Mouse (Mus musculus) adrenal gland, postnatal 10 days (tissue): ENCODE measurements around the gene Foxn1. TPM values are rescaled to one million over a fixed set of nuclear protein-coding genes. Genes with fewer than 3 reads are reported as not detected.

Experiments
- DNase-seq: peaks from one replicate; pipeline ENCODE4 v3.0.0; 2021; ENCODE audit warnings: mixed read lengths
- total RNA-seq, 2 experiments: library from RNA; stranded (reverse); gene quantifications; 2 replicates each; pipeline ENCODE4 v1.2.3; 2021

Foxn1 gene
- total RNA-seq, 2 experiments from 2014 or later, result 0.09 TPM; not detected in 1

DNA sequence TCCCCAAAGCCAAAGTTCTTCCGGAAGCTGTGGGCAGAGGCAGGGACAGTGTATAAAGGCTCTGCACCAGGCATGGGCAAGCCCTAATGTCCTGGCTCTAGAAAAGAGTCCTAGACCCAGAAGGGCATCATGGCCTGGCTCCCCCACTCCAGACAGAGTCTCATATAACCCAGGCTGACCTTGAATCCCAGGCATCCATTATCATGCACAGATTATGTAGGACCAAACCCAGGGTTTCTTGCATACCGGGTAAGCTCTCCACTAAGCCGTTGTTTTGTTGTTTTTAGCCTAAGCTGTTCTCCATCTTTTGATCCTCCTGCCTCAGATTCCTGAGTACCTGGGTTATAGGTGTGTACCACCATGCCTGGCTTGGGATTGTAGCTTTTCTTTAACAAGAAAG is 14.6 kb upstream of the Foxn1 start:
- no peak for DNase-seq

DNA sequence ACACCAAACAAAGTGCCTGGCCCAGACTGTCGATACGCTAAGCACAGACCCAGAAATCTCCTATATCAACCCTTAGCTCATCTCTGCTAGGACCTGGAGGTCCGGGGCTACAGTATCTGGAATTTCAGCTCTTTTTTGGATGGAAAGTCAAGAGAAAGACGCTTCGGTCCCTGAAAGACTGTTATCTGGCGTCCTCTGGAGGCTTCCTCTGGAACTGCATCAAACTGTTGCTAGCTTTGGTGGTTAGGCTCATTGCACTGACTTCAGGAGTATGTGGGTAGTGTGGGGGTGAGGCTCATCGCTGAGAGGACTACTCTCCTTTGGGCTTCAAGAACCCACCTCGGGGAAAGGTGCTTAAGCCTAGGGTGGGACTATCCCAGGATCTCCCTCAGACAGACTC is 13.3 kb upstream of the Foxn1 start:
- DNase-seq, result peak; percentile 88

DNA sequence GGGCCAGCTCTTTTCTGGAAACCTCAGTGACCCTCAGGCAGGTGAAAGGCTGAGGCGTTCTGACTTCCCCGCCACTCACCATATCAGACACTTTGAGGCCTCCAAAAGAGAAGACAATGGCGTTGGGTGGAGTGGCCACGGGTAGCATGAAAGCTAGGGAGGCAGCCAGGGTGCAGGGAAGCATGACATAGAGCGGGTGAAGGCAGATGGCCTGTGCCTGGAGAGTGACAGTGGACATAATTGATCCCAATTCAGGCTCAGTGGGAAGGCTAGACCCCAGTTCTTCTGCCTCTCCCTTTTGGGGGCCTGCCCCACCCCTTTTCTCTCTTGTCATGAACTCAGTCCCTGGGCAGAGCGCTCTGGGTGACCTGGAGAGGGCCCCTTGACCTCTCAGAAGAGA is 11.9 kb upstream of the Foxn1 start:
- no peak for DNase-seq

DNA sequence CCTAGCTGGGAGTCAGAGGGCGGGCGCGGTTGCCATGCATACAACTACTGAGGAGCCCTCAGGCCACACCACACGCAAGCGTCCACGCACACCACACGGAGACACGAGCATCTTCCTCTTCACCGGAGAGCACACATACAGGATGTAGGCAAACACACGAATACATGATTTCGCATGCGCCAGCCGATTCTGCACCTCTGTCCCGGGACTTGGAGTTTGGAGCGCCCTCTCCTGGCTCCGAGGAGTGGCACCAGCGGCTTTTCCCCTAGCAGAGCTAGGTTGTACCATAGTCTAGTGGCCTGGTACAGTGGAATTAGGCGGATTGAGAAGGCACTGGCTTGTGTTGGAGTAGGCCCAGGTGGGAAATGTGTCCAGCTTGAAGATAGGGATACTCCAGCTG is 11.0 kb upstream of the Foxn1 start:
- DNase-seq, result peak; percentile 86

DNA sequence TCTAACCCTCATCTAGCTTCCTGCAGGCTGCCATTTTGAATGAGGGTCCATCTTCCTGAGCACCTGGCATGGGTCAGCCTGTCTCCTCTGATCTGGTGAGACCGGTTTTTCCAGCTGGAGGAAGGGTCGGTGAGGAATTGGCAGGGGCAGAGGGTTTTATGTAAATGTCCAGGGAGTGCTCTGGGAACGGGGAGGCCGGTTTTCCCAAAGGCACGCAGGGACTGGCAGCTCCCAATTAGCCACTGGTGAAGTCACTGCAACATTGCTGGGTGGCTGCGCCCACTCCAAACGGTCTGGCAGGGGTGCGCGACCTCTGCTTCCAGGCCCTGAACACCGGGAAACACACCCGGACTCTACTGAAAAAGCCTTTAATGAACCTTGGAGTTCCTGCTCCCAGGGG is 10.6 kb upstream of the Foxn1 start:
- DNase-seq, result no peak

DNA sequence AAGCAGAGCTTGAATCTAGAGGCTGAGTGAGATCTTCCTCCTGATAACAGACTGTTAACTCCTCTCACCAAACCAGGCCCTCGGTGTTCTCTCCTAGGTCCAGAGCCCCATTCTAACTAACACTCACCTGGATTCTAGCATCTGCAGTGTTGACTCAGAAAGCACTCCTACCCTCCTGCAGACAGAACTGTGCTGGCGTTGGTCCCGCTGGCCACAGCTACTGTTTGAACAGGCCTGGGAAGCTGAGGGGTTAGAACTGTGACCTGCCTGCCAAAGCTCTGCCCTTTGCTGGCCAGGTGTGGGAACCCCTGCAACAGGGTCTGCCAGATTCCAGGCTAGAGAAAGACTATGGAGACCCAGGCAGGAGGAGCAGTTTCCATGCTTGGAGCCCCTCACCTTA is 6.4 kb upstream of the Foxn1 start:
- no peak for DNase-seq

DNA sequence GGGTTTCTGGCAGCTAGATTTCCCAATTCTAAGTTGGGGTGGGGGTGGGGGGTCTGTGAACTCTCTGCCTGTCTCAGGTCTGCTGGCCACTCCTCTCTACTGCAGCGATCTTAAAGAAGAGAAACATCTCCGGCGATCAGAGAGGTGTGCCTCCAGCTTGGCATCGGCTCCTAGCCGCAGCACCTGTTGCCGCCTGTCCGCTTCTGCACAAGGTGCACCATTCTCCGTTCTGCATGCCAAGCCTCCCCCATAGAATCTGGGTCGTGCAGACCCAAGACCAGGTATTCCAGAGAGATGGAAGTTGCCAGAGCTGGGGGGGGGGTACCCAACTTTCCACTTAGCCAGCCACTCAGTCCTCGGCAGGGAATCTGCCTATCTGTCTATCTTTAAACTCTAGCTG is 582 bp downstream of the Foxn1 start:
- DNase-seq, result no peak

DNA sequence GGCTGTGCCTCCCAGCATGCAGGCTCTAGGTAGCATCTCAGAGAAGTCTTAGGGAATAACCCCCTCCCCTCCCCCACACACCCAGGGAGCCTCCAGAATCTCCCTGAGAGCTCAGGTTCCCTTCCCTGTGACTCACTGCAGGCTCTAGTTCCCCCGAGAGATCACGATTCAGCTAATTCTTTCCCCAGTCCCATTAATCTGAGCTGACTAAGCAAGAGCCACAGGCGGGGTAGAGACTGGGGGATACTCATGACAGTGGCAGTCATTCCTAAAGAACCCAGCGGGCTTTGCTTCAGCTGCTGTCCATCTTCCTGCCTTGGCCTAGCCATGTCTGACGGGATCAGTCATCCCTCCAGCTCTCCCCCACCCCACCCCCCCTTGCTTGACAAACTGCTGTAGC is 3.7 kb downstream of the Foxn1 start:
- no peak for DNase-seq

DNA sequence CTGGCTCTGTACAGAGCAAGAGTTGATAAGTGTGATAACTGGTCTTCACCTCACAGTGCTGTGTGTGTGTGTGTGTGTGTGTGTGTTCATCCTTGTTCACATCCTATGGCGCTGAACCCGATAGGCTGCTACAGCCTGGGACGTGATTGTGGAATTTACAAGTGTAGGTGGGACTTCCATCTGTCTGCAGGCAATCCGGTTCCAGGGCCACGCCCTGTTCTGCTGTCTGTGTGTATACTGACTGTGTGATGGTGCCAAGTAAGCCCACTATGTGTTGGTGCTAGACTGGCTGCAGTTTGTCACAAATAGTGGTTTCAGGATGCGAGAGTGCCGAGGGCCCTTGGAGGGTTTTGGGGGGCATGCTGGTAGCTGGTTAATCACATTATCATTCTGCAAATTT is 4.1 kb downstream of the Foxn1 start:
- DNase-seq, result no peak

DNA sequence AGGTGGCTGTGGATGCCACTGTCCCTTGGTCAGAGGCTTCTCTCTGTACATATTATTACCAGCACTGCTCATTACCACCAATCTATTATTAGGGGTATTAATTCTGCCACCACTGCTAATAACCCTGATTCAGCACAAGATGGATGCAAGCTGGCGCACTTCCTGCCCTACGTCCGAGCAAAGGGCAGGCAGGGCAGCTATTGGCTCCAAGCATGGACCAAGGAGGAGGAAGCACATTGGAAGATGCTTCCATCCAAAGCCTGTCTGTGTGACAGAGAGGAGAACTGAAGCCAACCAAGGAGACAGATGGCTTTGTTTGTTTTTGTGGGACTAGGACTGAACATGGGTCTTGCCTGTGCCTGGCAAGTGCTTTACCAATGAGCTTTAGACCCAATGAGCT is 5.4 kb downstream of the Foxn1 start:
- DNase-seq, result no peak

DNA sequence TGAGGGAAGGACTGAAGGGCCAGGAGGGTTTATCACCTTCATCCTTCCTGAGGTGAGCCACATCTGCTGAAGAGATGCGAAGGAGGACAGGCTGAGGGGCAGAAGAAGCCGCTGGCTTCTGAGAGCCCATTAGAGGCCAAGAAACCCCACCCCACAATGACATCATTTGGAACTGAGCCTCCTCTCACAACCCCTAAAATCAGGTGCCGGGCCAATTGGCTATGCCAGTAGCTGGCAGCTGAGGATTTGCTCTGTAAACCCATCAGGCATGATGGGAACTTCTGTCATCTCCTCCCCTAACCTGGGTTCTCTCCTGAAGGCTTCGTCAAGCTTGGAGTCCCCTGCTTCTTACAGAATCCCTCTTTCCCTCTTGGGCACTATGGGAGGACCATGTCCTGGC is 6.0 kb downstream of the Foxn1 start:
- no peak for DNase-seq

DNA sequence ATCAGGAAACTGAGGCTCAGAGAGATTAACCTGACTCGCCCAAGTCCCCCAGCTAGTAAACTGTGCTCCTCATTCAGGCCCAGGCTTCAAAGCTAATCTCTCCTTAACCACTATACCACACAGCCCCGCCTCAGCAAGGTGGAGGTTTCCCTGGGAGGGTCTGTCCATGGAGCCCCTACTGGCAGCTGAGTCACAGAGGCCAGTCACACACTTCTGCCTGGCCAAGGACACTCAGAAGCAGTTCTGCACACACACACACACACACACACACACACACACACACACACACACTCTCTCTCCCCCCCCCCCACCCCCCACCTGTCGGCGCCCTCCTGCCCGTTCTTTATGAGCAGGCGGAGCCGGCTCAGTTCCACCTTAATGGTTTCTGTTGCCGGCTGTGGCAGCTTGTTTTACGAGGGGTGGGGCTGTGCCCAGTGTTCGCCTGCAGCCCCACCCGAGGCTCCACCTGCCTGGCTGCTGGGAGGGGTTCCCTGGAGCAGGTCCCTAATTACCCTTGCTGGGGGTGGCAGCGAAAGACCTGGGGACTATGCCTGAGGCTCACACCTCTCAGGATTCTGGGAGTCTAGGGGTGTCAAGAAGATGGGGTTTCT is 8.7 kb downstream of the Foxn1 start:
- DNase-seq, result no peak

DNA sequence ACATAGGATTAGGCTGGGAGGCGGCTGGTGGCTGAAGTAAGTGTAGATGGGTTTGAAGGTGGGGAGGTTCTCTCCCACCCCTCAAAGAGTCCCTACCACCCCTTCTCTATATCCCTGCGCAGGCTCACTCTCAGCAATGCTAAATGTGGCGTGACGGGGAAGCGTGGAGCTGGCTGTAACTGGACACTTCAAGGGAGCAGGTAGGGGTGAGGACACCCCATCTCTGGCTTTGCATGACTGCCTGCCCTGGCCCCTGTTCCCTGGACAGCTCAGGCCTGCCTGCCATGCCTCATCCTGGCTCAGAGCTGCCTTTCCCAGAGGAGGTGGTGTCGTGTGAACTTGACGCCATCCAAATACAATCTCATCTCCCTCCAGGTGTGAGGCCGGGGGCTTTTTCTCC is 12.2 kb downstream of the Foxn1 start:
- DNase-seq, result no peak

DNA sequence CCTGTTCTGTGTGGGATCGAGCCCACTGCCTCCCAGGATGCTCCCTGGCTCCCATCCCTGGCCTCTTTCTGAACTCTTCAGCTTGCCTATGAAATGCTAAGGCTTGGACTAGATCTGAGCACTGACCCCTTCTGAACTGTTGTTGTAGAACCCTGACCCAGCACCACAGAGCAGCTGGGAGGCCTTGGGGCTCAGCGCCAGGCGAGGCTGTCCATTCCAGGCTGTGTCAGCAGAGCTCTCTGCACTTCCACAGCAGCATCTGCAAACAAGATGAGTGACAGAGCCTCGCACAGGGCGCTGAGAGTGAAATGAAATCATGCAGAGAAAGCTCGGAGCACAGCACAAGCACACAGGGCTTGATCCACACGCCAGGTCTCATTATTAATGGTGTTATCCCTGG is 13.7 kb downstream of the Foxn1 start:
- peak; percentile 82 for DNase-seq

DNA sequence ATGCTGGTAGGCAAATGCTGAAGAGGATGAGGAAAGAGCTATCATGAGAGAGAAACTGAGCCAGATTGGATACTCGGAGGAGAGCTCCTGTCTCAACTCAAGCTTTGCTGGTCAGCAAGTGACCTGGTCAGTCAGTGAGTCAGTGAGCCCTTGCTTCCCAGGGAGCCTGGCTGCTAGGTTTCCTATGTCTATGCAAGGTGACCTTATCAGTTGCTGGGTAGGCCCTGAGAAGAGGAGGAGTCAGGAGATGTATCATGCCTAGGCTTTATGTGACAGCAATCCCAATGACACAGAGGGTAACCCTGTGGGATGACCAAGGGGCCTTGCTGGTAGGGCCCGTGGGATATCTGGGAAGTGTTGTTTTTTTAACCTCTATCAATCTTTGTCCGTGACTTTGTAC is 14.2 kb downstream of the Foxn1 start:
- DNase-seq, result peak; percentile 48

DNA sequence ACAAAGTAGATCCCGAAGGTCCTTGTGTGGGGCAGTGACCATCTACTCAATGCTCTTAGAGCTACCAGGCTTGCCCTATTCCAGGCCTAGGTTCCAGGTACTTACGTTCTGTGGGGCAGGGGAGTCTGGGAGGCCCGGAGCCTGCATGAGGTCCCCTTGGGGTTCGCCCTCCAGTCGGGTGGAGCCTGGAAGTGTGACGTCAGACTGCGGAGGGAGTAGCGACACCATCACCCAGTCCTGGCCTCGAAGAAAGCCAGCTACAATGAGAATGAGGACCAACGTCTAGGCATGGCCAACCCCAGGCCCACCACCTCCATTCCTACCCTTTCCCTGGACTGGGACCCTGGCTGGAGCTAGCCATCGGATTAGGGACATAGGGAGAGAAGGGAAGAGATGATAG is 14.6 kb downstream of the Foxn1 start:
- DNase-seq, result no peak

DNA sequence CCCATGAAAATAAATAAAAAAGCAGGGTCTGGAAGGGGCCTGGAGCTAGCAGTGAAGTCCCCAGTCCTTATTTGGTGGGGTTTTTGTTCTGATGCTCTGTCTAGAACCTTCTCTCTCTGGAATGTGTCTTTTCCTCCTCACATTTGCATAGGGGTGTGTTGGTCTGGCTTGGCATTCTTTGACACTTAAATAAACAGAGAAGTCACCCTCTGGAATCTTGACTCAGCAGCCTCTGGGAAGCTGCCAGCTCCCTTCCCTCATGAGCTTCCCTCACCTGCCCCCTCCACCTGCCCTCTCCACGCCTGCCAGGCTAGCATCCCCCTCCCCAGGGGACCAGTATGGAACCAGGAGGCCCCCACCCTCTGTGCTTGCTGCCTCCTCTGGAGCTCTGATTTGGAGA is 16.0 kb downstream of the Foxn1 start:
- DNase-seq, result no peak

DNA sequence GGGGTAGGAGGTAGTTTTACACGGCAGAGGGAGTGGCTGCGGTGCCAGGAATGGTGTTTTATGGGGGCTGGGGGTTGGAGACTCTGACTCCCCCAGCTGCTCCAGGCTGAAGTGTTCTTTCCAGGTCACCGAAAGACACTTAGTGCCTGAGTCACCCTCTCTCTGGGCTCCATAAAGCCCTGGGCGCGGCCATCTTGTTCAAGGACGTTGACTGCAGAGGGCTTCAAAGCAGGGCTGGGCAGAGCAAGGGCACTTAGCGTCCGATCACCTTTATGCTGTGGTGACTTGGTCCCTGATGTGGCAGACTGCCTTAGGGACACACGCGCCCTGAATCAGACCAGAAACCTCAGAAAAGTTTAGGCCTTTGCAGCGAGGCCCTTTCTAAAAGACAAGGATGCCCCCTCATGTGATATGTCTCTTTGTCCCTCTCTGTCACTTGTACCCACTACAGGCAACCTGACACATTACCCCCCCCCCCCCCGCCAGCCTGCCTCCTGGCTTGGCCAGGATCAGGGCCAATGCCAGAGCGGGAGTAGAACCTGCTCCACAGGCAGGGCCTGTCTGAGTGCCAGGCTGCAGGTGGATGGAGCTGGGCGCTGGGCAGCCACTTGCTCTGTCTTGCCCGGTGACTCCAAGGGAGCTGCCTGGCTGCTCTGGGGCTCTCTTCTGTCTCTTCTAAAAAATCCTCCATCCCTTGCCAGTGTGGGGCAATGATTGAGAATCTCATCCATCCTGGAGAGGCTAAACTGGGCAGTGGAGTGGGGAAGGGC is 18.7 kb downstream of the Foxn1 start:
- peak; percentile 50 for DNase-seq

DNA sequence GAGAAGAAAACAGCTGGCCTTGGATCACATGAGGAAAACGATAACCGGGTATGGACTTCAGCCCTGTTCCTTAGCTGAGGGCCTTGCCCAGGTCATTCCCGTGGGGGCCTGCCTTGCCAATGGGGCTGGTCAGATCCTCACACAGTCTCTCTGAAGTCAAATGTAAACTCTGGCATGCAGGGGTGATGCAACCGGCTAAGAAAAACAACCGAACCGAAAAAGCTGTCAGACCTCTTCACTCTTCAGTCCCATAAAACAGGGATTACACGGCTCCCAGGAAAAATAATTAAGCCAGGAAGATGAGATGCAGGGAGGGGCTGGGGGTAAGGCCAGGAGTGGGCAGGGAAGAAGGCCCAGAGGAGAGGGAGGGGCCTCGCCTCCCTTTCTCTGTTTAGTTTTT is 22.3 kb downstream of the Foxn1 start:
- peak; percentile 75 for DNase-seq

DNA sequence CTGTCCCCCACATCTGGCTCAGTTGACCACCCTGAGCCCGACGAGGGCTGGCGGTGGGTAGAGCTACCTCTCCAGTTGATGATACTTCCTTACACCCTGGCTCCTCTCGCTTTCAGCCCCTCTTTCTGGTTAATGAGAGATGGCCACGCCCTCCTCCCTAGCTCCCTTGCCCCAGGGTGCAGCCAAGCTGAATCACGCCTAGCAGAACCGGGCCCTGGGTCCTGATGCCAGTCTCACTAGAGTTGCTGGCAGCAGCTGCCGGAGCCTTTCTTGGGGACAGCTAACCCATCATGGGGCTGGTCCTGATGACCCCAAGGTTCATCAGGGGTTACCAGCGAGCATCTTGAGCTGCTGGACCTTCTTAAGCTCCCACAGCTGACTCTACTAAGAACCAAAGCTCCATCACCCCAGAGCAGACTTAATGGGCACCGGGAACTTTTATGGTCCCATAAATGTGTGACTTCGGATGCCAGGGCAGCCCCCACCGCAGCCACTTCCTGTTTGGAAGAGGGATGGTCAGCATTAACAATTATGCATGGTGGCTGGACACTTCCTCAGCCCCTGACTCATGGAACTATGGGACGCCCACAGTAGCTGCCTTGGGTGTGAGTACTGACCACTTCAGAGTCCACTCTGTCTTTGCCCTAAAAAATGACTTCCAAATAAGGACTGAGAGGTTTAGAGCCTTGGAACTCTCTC is 22.9 kb downstream of the Foxn1 start:
- no peak for DNase-seq

DNA sequence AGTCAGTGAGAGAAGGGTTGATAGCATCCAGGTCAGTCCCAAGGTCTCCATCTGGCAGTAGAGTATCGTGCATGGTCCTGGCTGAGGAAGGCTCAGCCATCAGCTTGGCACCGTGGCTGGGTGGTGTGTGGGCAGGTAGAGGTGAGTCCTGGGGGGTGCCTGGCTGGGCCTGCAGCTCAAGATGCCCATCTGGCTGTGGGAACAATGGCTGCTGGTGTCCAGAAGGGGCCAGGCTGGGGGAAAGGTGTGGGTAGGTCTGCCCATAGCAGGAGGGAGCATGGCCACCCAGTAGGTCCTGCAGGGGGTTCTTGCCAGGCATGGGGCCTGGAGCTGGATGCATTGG is 25.6 kb downstream of the Foxn1 start:
- DNase-seq, result no peak

DNA sequence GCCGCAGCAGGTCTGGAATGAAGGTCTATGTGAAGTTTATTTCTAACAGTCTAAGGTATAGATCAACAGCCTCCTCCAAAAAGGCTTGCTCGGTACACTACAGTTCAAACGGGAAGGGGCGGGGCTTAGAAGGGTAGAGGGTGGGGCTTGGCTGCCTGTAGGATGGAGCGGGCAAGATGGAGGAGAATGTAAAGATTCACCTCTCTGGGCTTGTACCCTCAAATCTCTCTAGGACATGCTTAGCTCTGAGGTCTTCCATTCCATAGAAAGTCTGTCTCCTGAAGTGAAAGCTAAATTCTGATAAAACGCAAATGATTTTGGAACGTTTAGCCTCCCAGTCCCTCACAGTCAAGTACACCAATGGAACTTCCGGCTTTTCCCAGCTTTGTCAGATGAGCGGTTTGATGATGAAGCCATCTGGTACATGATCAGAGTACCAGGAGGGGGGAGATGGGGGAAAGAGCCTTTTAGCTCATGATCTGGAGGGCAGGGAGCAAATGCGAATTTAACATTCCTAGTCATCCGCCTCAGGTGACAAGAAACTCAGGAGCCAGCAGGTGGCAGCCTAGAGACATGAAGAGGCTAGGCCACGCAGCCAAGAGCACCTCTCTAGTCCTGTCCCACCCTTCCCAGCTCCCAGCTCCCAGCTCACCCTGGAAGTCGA is 26.1 kb downstream of the Foxn1 start:
- peak; percentile 88 for DNase-seq

DNA sequence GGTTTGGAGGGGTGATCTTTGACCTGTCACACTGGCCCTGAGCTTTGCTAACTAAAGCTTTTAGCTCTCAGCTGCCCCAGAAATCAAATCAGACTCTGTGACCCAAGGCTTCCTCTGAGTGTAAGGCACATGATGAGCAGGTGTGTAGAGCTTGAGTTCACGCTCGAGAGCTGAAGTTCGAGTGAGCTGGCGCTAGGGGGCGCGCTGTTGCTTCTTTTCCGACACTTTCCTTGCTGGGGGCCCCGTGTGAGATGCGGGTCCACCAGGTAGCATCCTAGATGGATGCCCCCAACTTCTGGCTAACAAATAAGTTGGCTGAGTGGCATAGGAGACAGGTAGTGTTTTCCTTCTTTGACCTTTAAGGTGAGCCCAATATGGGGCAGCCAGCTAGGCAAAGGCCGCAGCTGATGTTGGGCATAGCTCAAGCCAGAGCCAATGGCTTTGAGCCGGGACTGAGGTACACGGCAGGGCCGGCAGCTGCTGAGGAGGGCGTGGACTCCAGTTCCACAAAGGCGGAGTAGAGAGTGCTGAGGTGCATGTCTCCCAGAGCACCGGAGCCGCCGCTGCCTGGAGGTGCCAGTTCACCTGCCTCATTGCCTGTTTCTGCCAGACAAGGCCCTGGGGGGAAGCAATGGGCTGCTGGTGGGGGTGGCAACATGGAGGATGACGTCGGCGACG is 27.9 kb downstream of the Foxn1 start:
- DNase-seq, result peak; percentile 65
